Mouse (Mus musculus): Measurements from ENCODE around the gene Znhit3.

Gene Znhit3

GRCm38 (mm10) chr11:84916053-84916702, at the start of gene Znhit3:
Gene Znhit3 (minus strand): TSS chr11:84916366.
- DNase-seq (ENCODE audit: low read depth) = peak; percentile 88

- DNase-seq (ENCODE audit: low read depth) = no peak
Observed at GRCm38 (mm10) chr11:84963556-84963955, 47.4 kb upstream of the Znhit3 start.

GRCm38 (mm10) chr11:84962536-84962935, 46.4 kb upstream of the Znhit3 start:
- no peak for DNase-seq (ENCODE audit: low read depth)

- no peak for DNase-seq (ENCODE audit: low read depth)
Observed at GRCm38 (mm10) chr11:84961571-84961970, 45.4 kb upstream of the Znhit3 start.

- no peak for DNase-seq (ENCODE audit: low read depth)
Observed at GRCm38 (mm10) chr11:84960780-84961179, 44.6 kb upstream of the Znhit3 start.

GRCm38 (mm10) chr11:84960291-84960690, 44.1 kb upstream of the Znhit3 start:
- DNase-seq (ENCODE audit: low read depth) = no peak

- no peak for DNase-seq (ENCODE audit: low read depth)
Observed at GRCm38 (mm10) chr11:84959701-84960181, 43.6 kb upstream of the Znhit3 start.

GRCm38 (mm10) chr11:84959181-84959580, 43.0 kb upstream of the Znhit3 start:
- DNase-seq (ENCODE audit: low read depth) = no peak

GRCm38 (mm10) chr11:84958271-84958630, 42.1 kb upstream of the Znhit3 start:
- no peak for DNase-seq (ENCODE audit: low read depth)

- DNase-seq (ENCODE audit: low read depth) = no peak
Observed at GRCm38 (mm10) chr11:84957591-84958270, 41.6 kb upstream of the Znhit3 start, which contains the start of gene Car4. Gene Car4 (plus strand): TSS chr11:84957786.

GRCm38 (mm10) chr11:84957171-84957570, 41.0 kb upstream of the Znhit3 start:
- DNase-seq (ENCODE audit: low read depth) = no peak

- DNase-seq (ENCODE audit: low read depth) = no peak
Observed at GRCm38 (mm10) chr11:84956400-84956799, 40.2 kb upstream of the Znhit3 start.

- no peak for DNase-seq (ENCODE audit: low read depth)
Observed at GRCm38 (mm10) chr11:84952611-84953010, 36.4 kb upstream of the Znhit3 start.

GRCm38 (mm10) chr11:84948526-84948925, 32.4 kb upstream of the Znhit3 start:
- DNase-seq (ENCODE audit: low read depth) = no peak

- DNase-seq (ENCODE audit: low read depth) = no peak
Observed at GRCm38 (mm10) chr11:84948114-84948513, 31.9 kb upstream of the Znhit3 start.

- DNase-seq (ENCODE audit: low read depth) = no peak
Observed at GRCm38 (mm10) chr11:84947206-84947605, 31.0 kb upstream of the Znhit3 start.

- no peak for DNase-seq (ENCODE audit: low read depth)
Observed at GRCm38 (mm10) chr11:84945841-84946240, 29.7 kb upstream of the Znhit3 start.

GRCm38 (mm10) chr11:84944639-84945435, 28.7 kb upstream of the Znhit3 start:
- no peak for DNase-seq (ENCODE audit: low read depth)

GRCm38 (mm10) chr11:84943948-84944347, 27.8 kb upstream of the Znhit3 start:
- DNase-seq (ENCODE audit: low read depth) = peak; percentile 49

GRCm38 (mm10) chr11:84940140-84940539, 24.0 kb upstream of the Znhit3 start:
- no peak for DNase-seq (ENCODE audit: low read depth)

- no peak for DNase-seq (ENCODE audit: low read depth)
Observed at GRCm38 (mm10) chr11:84939508-84940053, 23.4 kb upstream of the Znhit3 start.

- no peak for DNase-seq (ENCODE audit: low read depth)
Observed at GRCm38 (mm10) chr11:84932261-84932660, 16.1 kb upstream of the Znhit3 start.

Data from c-Kit-positive CD71-positive TER-119-negative erythroid progenitor cells, embryonic 14.5 days (primary cell).